Mouse (Mus musculus) ES-Bruce4 (cell line): ENCODE results near the gene Gbx1. TPM values are rescaled to one million over a fixed set of nuclear protein-coding genes. Genes with fewer than 3 reads are reported as not detected.

ENCODE experiments used
- H3K27ac ChIP-seq: 2 replicates; pipeline ENCODE4 v1.5.1; 2012; ENCODE audit warnings: low read length, inconsistent platforms; ENCODE audit not compliant: insufficient read depth
- H3K27me3 ChIP-seq: 2 replicates; pipeline ENCODE4 v1.6.1; 2012; ENCODE audit warnings: mild to moderate bottlenecking, low read length, inconsistent platforms; ENCODE audit not compliant: control insufficient read depth, poor library complexity, insufficient read depth, severe bottlenecking
- H3K36me3 ChIP-seq: 2 replicates; pipeline ENCODE4 v1.6.1; 2012; ENCODE audit warnings: inconsistent platforms, mild to moderate bottlenecking, low read length, moderate library complexity; ENCODE audit not compliant: control insufficient read depth, poor library complexity, insufficient read depth, severe bottlenecking
- H3K4me1 ChIP-seq: one replicate; pipeline ENCODE4 v1.8.1; 2011; ENCODE audit warnings: low read length; ENCODE audit not compliant: control insufficient read depth, insufficient read depth
- H3K4me3 ChIP-seq: 2 replicates; pipeline ENCODE4 v1.5.1; 2011; ENCODE audit warnings: low read depth, mild to moderate bottlenecking, low read length
- H3K9ac ChIP-seq: 2 replicates; pipeline ENCODE4 v1.6.1; 2012; ENCODE audit warnings: low read depth, mild to moderate bottlenecking, inconsistent platforms; ENCODE audit not compliant: poor library complexity, severe bottlenecking
- H3K9me3 ChIP-seq: replicated peaks from 2 replicates; pipeline ENCODE4 v1.6.1; 2012; ENCODE audit warnings: mild to moderate bottlenecking, low read length, inconsistent platforms; ENCODE audit not compliant: control insufficient read depth, poor library complexity, insufficient read depth, severe bottlenecking
- CTCF ChIP-seq: IDR thresholded peaks from one replicate; pipeline ENCODE4 v1.8.1; 2011; ENCODE audit warnings: low read depth, low read length
- EP300 ChIP-seq: IDR thresholded peaks from 2 replicates; pipeline ENCODE4 v1.6.1; 2011; ENCODE audit warnings: low read depth, low read length; ENCODE audit not compliant: insufficient read depth
- POLR2A ChIP-seq: IDR thresholded peaks from one replicate; pipeline ENCODE4 v1.8.1; 2011; ENCODE audit warnings: low read length; ENCODE audit not compliant: insufficient read depth
- polyA plus RNA-seq: library from polyadenylated mRNA; stranded (reverse); fragments of >200 nt; gene quantifications from 2 replicates; pipeline ENCODE4 v1.2.4, GENCODE M21; 2011; ENCODE audit warnings: low read depth; ENCODE audit not compliant: missing spikeins, insufficient read depth, insufficient read length

Gbx1 gene
- polyA plus RNA-seq, 1 experiment = not detected

GRCm38 (mm10) chr5:24477909-24478308 is 49.1 kb downstream of the Gbx1 start:
- no peak overlapping the region for H3K9ac ChIP-seq
- H3K27me3 ChIP-seq = no peaks in the 10 kb centered on the region
- H3K4me1 ChIP-seq = peaks cover 6% of the 10 kb centered on the region
- H3K27ac ChIP-seq = no peak overlapping the region
- no peaks in the 10 kb centered on the region for H3K9me3 ChIP-seq
- no peaks in the 10 kb centered on the region; the same call in 1 of the 2 replicates for H3K36me3 ChIP-seq
- H3K4me3 ChIP-seq = no peak overlapping the region
- no peak for TF ChIP-seq POLR2A
- no peak for TF ChIP-seq CTCF
- no peak for TF ChIP-seq EP300

- H3K36me3 ChIP-seq = no peaks in the 10 kb centered on the region; the same call in 1 of the 2 replicates
Measured at GRCm38 (mm10) chr5:24475476-24476241, 51.3 kb downstream of the Gbx1 start.

DNA sequence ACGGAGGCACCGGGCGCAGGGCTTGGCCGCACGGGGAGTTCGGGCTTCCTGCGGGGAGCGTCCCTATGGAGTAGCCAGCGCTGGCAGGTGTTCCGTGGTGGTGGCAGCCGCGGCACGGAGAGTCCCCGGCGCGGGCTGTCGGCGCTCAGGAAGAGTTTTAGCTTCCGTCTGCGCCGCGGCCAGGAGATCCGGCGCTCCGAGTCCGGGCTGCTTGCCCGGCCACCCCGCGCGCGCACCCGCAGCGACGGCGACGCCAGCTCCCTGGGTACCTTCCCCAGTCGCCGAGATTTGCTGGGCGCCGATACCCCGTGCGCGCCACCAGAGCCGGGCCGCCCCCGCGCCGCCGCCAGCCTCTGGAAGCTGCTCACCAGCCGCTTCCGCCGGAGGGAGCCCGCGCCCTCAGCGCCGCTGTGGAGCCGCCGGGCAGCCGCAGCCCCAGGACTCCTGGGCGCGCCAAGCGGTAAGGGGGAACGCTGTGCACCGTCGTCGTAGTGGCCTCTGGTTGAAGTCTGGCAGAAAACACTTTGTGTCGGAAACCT is 52.2 kb downstream of the Gbx1 start:
- Histone ChIP-seq H3K36me3 (no peaks in the 10 kb centered on the region; the same call in 1 of the 2 replicates), H3K4me3 (peak overlapping the region; percentile 70), H3K27me3 (no peaks in the 10 kb centered on the region), H3K9ac (peak overlapping the region; percentile 83), H3K27ac (no peak overlapping the region), H3K4me1 (peaks cover 6% of the 10 kb centered on the region), H3K9me3 (no peaks in the 10 kb centered on the region)
- TF ChIP-seq EP300 (no peak), CTCF (no peak), POLR2A (no peak)

More at GRCm38 (mm10) chr5:24475476-24476241, 51.3 kb downstream of the Gbx1 start:
- TF ChIP-seq POLR2A (no peak), CTCF (no peak)
- H3K27ac ChIP-seq = no peak overlapping the region
- 0 out of 2 replicates have a peak overlapping the region, but pooled peaks have one; percentile 83 for H3K9ac ChIP-seq
- no peak overlapping the region for H3K4me3 ChIP-seq
- no peaks in the 10 kb centered on the region for H3K27me3 ChIP-seq
- peaks cover 6% of the 10 kb centered on the region for H3K4me1 ChIP-seq
- H3K9me3 ChIP-seq = no peaks in the 10 kb centered on the region

DNA sequence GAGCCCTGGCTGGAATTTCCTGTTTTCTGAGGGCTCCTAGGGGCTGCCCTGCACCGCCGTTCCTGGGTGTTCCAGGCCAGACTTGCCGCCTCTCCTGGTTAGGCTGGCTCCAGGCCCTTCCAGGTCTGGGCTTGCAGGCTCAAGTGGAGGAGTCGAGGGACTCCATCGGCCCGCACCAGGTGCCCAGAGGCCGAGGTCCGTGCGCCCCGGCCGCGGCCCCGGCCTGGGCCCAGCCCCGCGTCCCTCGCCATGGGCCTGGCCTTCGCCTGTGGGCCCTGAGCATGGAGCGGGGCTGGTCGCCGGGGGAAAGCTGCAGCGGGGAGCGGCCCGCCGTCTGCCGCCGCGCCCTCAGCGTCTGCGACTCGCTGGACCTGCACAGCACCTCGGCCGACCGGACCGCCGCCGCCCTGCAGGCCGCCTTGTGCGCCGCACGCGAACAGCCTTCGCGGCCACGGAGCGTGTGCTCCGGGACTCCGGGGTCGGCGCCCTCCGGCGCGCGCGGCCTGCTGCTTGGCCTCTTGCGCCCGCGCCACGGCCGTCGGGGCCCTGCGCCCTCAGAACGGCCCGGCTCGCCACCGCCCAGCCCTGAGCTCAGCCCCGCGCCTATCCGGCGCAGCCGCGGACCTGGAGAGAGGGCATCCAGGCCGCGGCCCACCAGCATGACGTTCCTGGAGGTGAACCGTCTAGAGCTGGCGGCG is 52.8 kb downstream of the Gbx1 start:
- peak overlapping the region; percentile 83 for H3K9ac ChIP-seq
- H3K9me3 ChIP-seq = no peaks in the 10 kb centered on the region
- peak overlapping the region; percentile 70 for H3K4me3 ChIP-seq
- no peak overlapping the region for H3K27ac ChIP-seq
- no peaks in the 10 kb centered on the region; the same call in 1 of the 2 replicates for H3K36me3 ChIP-seq
- peaks cover 6% of the 10 kb centered on the region for H3K4me1 ChIP-seq
- TF ChIP-seq EP300 = 0 out of 2 replicates have a peak, but pooled peaks have one; percentile 12
- TF ChIP-seq CTCF = no peak
- TF ChIP-seq POLR2A = no peak
- H3K27me3 ChIP-seq = no peaks in the 10 kb centered on the region

- no peaks in the 10 kb centered on the region; the same call in 1 of the 2 replicates for H3K36me3 ChIP-seq
- H3K4me3 ChIP-seq = no peak overlapping the region
- H3K27ac ChIP-seq = peak overlapping the region; percentile 47
- no peak for TF ChIP-seq CTCF
- TF ChIP-seq EP300 = no peak
- TF ChIP-seq POLR2A = no peak
- H3K9ac ChIP-seq = no peak overlapping the region
- no peaks in the 10 kb centered on the region for H3K27me3 ChIP-seq
- peaks cover 6% of the 10 kb centered on the region for H3K4me1 ChIP-seq
- no peaks in the 10 kb centered on the region for H3K9me3 ChIP-seq
Measured at GRCm38 (mm10) chr5:24472884-24473619, 54.0 kb downstream of the Gbx1 start.
